Mouse (Mus musculus) c-Kit-positive CD71-positive TER-119-negative erythroid progenitor cells, embryonic 14.5 days (primary cell): Measurements from ENCODE around the gene Ilvbl.
"Not testable (repeated sequence)": the region's sequence is repeated elsewhere in the genome, so short reads cannot be mapped to it uniquely, and the experiment has no call there.

Source experiments
- DNase-seq: peaks from one replicate; pipeline ENCODE4 v3.0.0-alpha.2; 2013; ENCODE audit warnings: low read depth

Ilvbl gene

GRCm38 (mm10) chr10:78574250-78575104 is at the start of gene Ilvbl:
Gene Ilvbl, plus strand, starts transcription at chr10:78574346.
- DNase-seq, result peak; percentile 93

- DNase-seq, result not testable (repeated sequence)
Observed at GRCm38 (mm10) chr10:78525071-78525470, 49.1 kb upstream of the Ilvbl start.

DNA sequence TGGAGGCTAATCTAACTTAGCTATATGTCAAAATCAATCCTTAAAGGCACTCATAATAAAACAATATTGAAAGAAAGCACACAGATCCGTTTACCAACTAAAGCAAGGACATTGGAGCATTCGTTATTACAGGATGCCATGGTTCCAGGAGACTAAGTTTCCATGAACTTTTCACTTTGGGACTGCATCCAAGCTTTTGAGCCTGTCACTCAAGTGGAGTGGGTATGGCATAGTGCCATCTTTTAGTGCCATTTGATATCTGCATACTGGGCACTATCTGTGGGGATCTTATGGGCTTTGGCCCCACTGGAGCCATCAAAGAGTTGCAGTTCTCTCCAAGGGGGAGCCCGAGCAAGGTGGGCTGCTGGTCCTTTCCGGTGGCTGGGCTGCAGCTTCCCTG is 48.6 kb upstream of the Ilvbl start:
- no peak for DNase-seq

GRCm38 (mm10) chr10:78540943-78541342 is 33.2 kb upstream of the Ilvbl start:
- no peak for DNase-seq

GRCm38 (mm10) chr10:78565070-78565469 is 9.1 kb upstream of the Ilvbl start:
- DNase-seq, result no peak

DNA sequence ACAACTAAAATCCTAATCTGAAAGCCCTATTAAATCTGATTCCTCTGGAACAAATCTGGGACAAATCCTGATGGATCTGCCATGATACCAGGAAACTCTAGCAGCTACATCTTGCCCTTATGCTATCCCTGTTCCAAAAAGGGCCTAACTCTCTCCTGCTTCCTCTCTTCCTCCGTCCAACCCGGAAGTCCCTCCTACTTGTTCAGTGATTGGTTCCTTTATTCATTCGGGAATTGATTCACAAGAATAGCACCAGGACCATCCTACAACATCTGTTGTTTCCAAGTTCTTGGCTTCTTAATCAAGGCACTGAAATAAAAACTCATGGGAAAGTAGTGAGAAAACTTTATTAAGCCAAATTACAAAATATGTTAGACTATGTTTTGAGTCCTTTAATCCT is 5.0 kb upstream of the Ilvbl start:
- no peak for DNase-seq

- no peak for DNase-seq
Observed at GRCm38 (mm10) chr10:78569686-78570085, 4.5 kb upstream of the Ilvbl start.

DNA sequence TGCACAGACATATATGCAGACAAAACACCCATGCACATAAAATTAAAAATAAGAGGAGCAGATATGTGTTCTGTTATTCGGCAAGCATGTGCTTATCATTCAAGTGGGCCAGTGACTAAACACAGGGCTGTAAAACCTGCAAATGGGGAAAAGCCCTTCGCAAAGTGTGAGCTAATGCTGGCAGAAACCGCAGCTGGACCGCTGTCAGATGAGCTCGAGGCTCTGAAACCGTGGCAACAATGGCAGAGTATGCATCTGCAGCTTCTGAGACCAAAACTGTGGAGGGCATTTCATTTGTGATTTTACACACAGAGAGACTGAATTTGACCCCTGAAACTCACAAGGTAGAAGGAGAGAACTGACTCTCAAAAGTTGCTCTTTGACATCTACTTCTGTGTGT is 3.7 kb upstream of the Ilvbl start:
- no peak for DNase-seq

GRCm38 (mm10) chr10:78570897-78571296 is 3.2 kb upstream of the Ilvbl start:
- DNase-seq, result no peak

DNA sequence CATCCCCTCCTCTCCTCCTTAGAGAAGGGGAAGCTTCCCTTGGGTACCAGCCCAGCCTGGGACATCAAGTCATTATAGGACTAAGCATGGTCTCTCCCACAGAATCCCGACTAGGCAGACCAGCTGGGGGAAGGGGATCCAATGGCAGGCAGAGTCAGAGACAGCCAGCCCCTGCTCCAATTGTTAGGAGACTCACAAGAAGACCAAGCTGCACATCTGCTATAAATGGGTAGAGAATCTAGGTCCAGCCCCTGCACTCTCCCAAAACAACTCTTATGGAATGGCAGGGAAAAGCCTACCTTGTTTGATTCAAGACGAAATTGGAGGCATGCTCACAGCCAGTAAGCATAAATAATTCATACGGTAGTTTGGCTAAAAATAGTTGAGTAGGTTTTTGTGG is 920 bp upstream of the Ilvbl start:
- DNase-seq, result no peak

GRCm38 (mm10) chr10:78575105-78575632 is 1.0 kb downstream of the Ilvbl start:
- no peak for DNase-seq

GRCm38 (mm10) chr10:78575690-78576089 is 1.5 kb downstream of the Ilvbl start:
- peak; percentile 21 for DNase-seq

DNA sequence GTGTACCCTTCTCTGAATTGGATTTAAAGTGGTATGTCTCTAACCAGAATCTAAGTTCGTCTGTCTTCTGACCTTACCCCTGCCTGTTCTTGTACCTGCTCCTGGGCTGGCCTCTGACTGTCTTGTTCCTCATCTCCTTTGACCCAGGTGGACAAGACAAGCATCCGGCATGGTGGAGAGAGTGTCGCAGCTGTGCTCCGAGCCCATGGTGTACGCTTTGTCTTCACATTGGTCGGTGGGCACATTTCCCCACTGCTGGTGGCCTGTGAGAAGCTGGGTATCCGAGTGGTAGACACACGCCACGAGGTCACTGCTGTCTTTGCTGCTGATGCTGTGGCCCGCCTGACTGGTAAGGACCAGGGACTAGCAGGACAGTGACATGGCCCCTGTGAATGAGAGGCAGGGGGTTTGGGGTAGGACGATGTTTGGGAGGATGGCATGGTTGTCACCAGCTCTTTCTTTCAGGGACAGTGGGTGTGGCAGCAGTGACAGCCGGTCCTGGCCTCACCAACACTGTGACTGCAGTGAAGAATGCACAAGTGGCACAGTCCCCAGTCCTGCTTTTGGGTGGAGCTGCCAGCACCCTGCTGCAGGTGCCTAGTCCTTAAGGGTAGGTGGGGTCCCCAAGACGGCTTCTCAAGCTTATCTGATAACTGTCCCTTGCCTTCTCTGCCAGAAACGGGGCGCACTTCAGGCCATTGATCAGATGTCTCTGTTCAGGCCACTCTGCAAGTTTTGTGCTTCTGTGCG is 2.5 kb downstream of the Ilvbl start:
- DNase-seq, result no peak

GRCm38 (mm10) chr10:78578204-78578603 is 4.1 kb downstream of the Ilvbl start:
- DNase-seq, result no peak

DNA sequence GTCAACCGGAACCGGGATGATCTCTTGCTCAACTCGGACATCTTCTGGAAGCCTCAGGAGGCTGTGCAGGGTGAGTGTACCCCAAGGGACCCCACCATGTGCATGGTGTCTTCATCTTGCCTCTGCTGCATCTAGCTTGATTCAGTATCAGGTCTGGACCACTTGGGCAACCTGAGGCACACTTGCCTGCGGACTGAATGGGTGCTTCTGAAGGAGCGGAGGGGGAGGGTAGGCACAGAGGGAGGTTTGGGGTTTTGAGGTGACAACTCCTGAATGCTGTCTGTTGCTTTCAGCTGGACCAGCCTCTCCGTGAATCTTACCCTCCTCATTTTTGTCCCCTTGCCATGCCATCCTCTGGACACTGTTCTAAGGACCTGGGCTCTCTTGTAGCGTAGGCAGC is 7.0 kb downstream of the Ilvbl start:
- DNase-seq, result no peak

DNA sequence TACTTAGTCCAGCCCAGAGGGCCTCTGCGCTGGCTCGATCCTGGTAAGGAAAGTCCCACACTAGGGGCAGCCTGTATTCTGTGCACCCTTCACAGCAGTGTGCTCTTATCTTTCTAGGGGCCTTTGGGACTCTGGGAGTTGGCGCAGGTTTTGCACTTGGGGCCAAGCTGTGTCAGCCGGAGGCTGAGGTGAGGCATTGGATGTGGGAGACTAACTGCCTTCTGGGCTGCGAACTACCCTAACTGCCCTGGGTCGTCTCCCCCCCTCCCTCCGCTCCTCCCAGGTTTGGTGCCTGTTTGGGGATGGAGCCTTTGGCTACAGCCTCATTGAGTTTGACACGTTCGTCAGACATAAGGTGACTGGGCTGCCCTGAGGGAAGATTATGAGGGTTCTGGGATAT is 9.2 kb downstream of the Ilvbl start:
- DNase-seq, result no peak

- no peak for DNase-seq
Observed at GRCm38 (mm10) chr10:78583939-78584338, 9.8 kb downstream of the Ilvbl start.

- DNase-seq, result no peak
Observed at GRCm38 (mm10) chr10:78584996-78585395, 10.8 kb downstream of the Ilvbl start.

GRCm38 (mm10) chr10:78585606-78586005 is 11.5 kb downstream of the Ilvbl start:
- DNase-seq, result no peak

DNA sequence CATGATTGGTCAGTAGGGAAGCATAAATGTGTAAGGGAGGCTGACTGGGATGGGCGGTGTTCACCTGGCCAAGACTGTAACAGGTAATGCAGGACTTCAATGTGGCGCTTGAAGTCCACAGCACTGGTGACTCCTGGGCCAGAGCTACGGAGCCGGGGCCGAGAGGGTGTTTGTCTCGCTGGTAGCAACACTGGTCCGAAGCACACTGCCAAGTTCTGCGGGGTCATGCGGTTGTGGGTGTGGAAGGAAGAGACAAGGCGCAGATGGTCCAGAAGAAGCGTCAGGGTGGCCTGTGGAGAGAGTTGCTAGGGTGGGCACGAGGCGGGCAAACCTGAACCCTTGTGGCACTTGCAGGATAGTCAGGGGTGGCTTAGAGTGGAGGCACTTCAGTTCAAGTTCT is 11.9 kb downstream of the Ilvbl start:
- DNase-seq, result no peak

GRCm38 (mm10) chr10:78589291-78589690 is 15.1 kb downstream of the Ilvbl start:
- DNase-seq, result no peak

DNA sequence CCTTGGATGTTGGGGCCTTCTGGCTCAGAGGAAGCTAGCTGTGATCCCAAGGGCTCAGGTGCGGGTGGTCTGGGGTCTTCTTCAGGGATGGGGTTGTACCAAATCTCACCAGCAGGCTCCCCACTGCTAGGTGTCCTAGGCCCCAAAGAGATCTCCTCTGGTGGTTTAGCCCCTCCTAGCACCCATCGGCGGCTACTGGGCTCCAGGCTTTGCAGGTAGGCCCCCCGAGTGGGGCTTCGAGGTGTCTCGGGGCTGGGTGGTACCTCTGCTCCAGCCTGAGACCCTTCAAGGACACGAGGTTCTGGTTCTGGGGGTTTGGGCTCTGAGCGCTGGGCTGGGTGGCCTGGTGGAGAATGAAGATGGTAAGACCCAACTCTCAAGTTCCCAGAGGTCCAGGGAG is 15.8 kb downstream of the Ilvbl start:
- DNase-seq, result no peak

- DNase-seq, result no peak
Observed at GRCm38 (mm10) chr10:78590744-78591143, 16.6 kb downstream of the Ilvbl start.
